ENCODE assay signal across 11 mouse cellular contexts in the genomic region with DNA sequence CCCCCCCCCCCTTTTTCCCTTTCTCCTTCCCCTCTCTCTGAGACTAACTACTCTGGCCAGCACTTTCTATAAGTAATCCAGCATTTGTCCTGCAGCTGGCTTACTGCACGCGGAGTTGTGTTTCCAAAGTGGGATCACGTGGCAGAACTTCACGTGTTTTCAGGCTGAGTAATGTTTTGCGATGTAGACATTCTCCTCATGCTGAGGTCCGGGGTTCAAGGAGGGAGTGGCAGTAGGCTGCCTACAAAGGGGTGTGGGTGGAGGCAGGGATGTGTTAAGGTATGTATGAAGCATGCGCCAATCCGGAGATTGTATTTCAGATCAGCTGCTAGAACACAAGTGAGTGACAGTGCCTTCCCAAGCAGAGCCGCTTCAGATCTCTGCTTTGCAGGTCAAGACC. TPM values are rescaled to one million over a fixed set of nuclear protein-coding genes. Genes with fewer than 3 reads are reported as not detected.
DNase-seq lines count a peak whose midpoint lies in the region; ATAC-seq lines count a peak whose summit lies in the region.
"Had no signal": no experiment of that assay in that cellular context is flagged by ENCODE, and none has a peak within 500 bp of the region (broad histone marks: within the 10 kb centered on the region; RNA-seq: fewer than 3 reads in every experiment).

No protein-coding gene starts in this region.

- H3K36me3 ChIP-seq in intestine, embryonic 16.5 days (ENCODE audit: control insufficient read depth, insufficient read depth, low read length), result no peaks in the 10 kb centered on the region
- peaks cover 21% of the 10 kb centered on the region for H3K36me3 ChIP-seq in limb, embryonic 13.5 days
- H3K36me3 ChIP-seq in liver, embryonic 12.5 days, result peaks cover 42% of the 10 kb centered on the region

- H3K4me3 ChIP-seq in intestine, embryonic 16.5 days (ENCODE audit: low read length), result no peak overlapping the region
- no peak overlapping the region for H3K4me3 ChIP-seq in limb, embryonic 13.5 days
- H3K4me3 ChIP-seq in liver, embryonic 12.5 days, result no peak overlapping the region

- peaks cover 31% of the 10 kb centered on the region for H3K4me1 ChIP-seq in intestine, embryonic 16.5 days (ENCODE audit: control insufficient read depth, insufficient read depth, low read length)
- peaks cover 41% of the 10 kb centered on the region for H3K4me1 ChIP-seq in limb, embryonic 13.5 days
- peaks cover 31% of the 10 kb centered on the region for H3K4me1 ChIP-seq in liver, embryonic 12.5 days

- H3K27ac ChIP-seq in intestine, embryonic 16.5 days (ENCODE audit: low read length), result no peak overlapping the region
- H3K27ac ChIP-seq in limb, embryonic 13.5 days, result no peak overlapping the region
- no peak overlapping the region for H3K27ac ChIP-seq in liver, embryonic 12.5 days

- H3K9ac ChIP-seq in intestine, embryonic 16.5 days (ENCODE audit: low read depth, low read length), result no peak overlapping the region; the same call in 1 of the 2 replicates
- no peak overlapping the region for H3K9ac ChIP-seq in limb, embryonic 13.5 days
- no peak overlapping the region for H3K9ac ChIP-seq in liver, embryonic 12.5 days

- no peaks in the 10 kb centered on the region for H3K27me3 ChIP-seq in intestine, embryonic 16.5 days (replicated peaks; ENCODE audit: control insufficient read depth, insufficient read depth, low read length)
- H3K27me3 ChIP-seq in limb, embryonic 13.5 days, result peaks cover 6% of the 10 kb centered on the region; the same call in 1 of the 2 replicates
- no peaks in the 10 kb centered on the region for H3K27me3 ChIP-seq in liver, embryonic 12.5 days (replicated peaks)

- peak; percentile 84 for ATAC-seq in intestine, embryonic 16.5 days
- peak; percentile 64 for ATAC-seq in limb, embryonic 13.5 days (ENCODE audit: low FRiP score, low read depth)
- ATAC-seq in liver, embryonic 12.5 days, result no peak
- ATAC-seq: activated CD4-positive, CD25-positive, alpha-beta regulatory T cell, adult 4 months had no signal

- 44% methylated on average over 9 of the region's 9 CpGs for WGBS in intestine, embryonic 16.5 days
- 40% methylated on average over 9 of the region's 9 CpGs for WGBS in limb, embryonic 13.5 days
- 89% methylated on average over 9 of the region's 9 CpGs for WGBS in liver, embryonic 12.5 days (ENCODE audit: insufficient replicate concordance)

- intact Hi-C loops in heart, postnatal 10 days (cut with DNase I), result no loop called here

- no peak overlapping the region for H3K4me2 ChIP-seq in intestine, embryonic 16.5 days (ENCODE audit: low read depth, low read length)
- no peak overlapping the region for H3K4me2 ChIP-seq in limb, embryonic 13.5 days (replicated peaks)
- no peak overlapping the region for H3K4me2 ChIP-seq in liver, embryonic 12.5 days

- no peaks in the 10 kb centered on the region for H3K9me3 ChIP-seq in intestine, embryonic 16.5 days (ENCODE audit: control insufficient read depth, low read length)
- no peaks in the 10 kb centered on the region for H3K9me3 ChIP-seq in limb, embryonic 13.5 days
- H3K9me3 ChIP-seq in liver, embryonic 12.5 days (replicated peaks), result no peaks in the 10 kb centered on the region

- peak; percentile 46 for DNase-seq in brain, adult 2 months (ENCODE audit: low read depth, low spot score)
- DNase-seq in lung, postnatal 4 days, result peak; percentile 57 to 67
- no peak for DNase-seq in heart, postnatal 10 days
- no peak for DNase-seq in adrenal gland, adult 8-10 months
- DNase-seq: gastrocnemius, postnatal 10 days; left cerebral cortex, postnatal 4 days; thymus, postnatal 25 days had no signal

RNA-seq across cellular contexts. Expression of gene Slc25a51, which starts 50.8 kb away (rescaled TPM):
- 50.3 and 55.5 TPM in 2 replicates for polyA plus RNA-seq in intestine, embryonic 16.5 days (2015; fragmentation: Nextera tagmentation; extraction: Ambion mirVana)
- polyA plus RNA-seq in limb, embryonic 13.5 days (2015; fragmentation: Nextera tagmentation; extraction: Ambion mirVana), result 53.9 and 68.1 TPM in 2 replicates
- 100 to 1,000 TPM; 132 to 179 TPM for total RNA-seq in heart, postnatal 10 days (2021)
- 81.0 and 81.3 TPM in 2 replicates for polyA plus RNA-seq in liver, embryonic 12.5 days (2016; fragmentation: Nextera tagmentation; extraction: Ambion mirVana)
- 100 to 1,000 TPM; 191 to 350 (median 261) TPM for total RNA-seq in adrenal gland, adult 8-10 months (2022)

Comparison
In these comparisons a context has a peak if more than half of its experiments do, and no peak if none do; other contexts are left out.
1. DNase-seq: peak in brain, adult 2 months (single experiment) and lung, postnatal 4 days (2 of 2); none in heart, postnatal 10 days (0 of 2) and adrenal gland, adult 8-10 months (single experiment).